Mouse (Mus musculus) embryo, embryonic 10.5 days (tissue): ENCODE data around the gene Ptprg.
"Not testable (repeated sequence)": the region's sequence is repeated elsewhere in the genome, so short reads cannot be mapped to it uniquely, and the experiment has no call there.

Experiments used
- DNase-seq: peaks from one replicate; pipeline ENCODE4 v3.0.0-alpha.2; 2015; ENCODE audit warnings: low spot score

Gene Ptprg

DNA sequence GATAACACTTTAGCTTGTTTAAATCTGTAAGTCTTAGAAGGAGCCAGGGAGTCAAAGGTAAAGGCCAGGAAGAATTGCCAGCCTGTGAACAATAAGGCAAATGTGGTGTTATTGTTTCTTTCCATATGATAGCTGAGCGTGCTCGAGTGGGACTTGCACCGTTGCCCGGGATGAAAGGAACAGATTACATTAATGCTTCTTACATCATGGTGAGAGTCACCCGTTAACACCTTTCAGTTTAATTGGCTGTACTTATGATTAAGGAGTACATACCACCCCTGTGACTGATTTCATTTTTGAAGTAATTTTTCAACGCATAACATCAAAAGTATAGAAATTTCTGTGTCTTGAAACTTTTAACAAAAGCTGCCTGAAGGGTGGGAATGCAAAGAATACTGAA is 666.5 kb downstream of the Ptprg start:
- no peak for DNase-seq

DNA sequence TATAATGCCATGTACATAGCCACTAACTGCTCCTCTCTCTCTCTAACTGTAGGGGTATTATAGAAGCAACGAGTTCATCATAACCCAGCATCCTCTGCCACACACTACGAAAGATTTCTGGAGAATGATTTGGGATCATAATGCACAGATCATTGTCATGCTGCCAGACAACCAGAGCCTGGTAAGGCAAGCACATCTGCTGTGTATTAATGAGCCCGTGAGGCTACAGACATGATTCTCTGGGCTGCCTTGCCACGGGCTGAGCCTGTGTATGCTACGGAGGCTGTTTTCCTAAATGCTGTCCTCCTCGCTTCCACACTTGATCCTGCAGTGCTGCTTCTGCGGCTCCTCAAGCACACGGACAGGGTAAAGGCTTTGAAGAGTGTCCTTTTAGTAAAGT is 667.2 kb downstream of the Ptprg start:
- no peak for DNase-seq

DNA sequence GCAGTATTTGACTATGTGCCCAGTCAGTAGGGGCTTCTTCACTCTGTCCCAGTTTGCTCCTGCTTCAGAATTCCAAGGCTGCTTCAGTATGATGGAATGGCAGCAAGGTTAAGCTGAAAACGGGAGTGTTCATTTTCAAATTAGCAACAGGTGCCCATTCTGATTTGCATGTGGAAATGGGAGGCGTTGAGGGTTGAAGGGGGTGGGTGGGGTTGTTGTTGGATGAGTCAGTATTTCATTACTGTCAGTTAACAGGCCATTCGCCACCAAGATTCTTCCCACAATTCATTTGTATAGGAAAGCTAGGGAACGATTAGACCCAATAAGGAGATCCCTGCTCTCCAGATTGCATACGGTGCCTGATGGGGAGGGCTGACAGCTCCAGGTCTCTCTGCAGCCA is 668.2 kb downstream of the Ptprg start:
- DNase-seq: no peak

DNA sequence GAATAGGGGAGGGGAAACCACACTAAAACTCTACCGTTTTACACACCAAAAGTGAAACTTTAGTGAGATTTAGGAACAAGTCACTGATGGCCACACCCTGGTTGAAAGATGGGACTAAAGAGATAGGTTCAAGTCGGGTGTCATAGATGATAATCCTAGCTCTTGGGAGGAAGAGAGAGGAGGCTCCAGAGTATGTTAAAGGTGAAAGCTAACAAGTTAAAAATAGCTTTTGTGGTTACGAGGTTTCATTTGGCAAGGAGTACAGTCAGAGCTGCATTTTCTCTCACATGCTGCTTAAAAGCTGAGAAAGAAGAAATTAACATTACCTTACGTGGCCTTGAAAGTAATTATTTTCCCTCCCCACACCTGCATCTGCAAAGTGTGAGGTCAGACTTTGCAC is 690.4 kb downstream of the Ptprg start:
- DNase-seq: no peak

DNA sequence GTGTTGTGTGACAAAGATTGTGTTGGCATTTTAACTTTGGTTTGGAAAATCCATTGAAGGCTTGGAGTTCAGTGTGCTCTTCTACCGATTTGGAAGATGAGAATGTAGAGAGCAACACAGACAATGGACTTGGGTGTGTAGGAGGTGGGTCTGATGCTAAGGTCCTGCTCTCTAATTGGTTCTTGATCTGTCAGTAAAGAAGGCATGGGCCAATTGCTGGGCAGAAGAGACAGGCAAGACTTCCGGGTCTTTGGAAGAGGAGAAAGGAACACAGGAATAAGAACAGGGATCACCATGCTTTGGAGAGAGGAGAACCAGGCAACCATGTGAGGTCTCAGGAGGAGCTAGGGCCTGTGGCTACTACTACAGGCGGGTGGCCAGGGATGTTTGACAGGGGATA is 722.7 kb downstream of the Ptprg start:
- DNase-seq: no peak

DNA sequence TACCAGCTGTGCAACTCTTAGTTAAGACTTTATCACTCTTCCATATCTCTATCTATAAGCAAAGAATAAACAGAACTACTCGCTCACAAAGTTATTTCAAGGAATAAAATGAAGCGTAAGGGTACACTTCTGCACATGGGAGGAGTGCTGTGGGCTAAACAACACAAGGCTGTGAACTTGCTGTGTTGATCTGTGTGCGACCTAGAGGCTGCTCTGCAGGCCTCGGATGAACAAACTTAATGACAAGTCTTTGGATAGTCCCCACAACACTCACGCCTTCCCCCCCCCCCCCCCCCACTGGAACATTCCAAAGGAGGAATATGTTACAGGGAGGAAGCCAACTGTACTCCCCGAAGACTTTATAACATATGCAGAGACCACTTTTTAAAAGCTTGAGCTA is 730.3 kb downstream of the Ptprg start, which contains the start of gene Gm49355:
Gm49355 (plus strand) TSS at position 336 of the 400 bp plus-strand sequence.
- no peak for DNase-seq

DNA sequence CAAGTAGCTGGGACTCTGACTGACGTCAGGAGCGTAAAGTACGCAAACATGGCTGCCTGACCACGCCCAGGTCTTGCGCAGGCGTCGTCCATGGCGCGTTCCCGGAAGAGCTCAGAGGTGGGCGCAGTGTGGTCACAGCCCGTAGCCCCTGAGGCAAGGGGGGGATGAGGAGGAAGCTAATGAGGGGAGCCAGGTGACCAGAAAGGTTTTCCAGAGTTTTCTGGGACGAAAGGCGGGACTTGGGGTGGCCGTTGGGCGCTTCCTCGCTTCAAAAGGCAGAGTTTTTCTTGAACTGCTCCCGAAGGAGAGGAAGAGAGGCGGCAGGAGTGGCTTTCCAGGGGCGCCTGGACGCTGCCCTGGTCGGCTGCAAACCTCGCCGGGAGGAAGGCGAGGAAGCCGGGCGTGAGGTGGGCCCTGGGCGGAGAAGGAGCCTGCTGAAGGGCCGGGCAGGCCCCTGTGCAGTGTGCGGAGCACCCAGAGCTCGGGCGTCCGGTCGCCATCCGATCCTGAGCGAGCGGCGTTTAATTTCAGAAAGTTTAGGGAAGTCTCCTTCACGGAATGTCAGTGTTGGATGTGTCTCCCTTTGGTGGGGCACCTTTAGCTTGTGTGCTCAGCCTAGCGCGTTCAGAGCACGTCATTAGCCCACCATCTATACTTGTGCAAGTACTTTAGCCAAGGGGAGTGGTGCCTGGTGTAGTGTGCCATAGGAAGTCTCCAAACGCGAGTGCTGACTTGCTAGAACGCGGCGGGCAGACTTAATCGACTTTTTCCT is 731.0 kb downstream of the Ptprg start, which contains the start of gene 3830406C13Rik:
3830406C13Rik (plus strand) TSS at position 33 of the 772 bp plus-strand sequence.
- peak; percentile 93 for DNase-seq

DNA sequence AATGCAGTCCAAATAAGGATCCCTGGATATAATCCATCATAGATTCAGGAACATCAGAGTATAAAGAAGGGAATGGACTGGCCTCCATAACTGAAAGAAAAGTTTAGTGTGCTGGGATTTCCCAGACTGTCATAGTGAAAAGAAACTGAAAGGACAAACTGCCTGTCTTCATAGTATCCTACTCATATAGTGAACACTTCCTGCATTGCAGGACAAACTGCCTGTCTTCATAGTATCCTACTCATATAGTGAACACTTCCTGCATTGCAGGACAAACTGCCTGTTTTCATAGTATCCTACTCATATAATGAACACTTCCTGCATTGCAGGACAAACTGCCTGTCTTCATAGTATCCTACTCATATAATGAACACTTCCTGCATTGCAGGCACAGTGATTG is 736.4 kb downstream of the Ptprg start:
- not testable (repeated sequence) for DNase-seq
